Mouse (Mus musculus) olfactory bulb, adult 2 months (tissue): ENCODE measurements around the gene Pnck.

Experiments used
- CTCF ChIP-seq: fragments of 200-500 bp; IDR thresholded peaks from 2 replicates; pipeline ENCODE4 v1.5.1; 2012; ENCODE audit warnings: low read depth, mild to moderate bottlenecking, low read length, moderate library complexity; ENCODE audit not compliant: insufficient read depth
- POLR2A ChIP-seq: fragments of 200-500 bp; IDR thresholded peaks from 2 replicates; pipeline ENCODE4 v1.6.1; 2012; ENCODE audit warnings: mild to moderate bottlenecking, low read depth, low read length, moderate library complexity; ENCODE audit not compliant: insufficient read depth

DNA sequence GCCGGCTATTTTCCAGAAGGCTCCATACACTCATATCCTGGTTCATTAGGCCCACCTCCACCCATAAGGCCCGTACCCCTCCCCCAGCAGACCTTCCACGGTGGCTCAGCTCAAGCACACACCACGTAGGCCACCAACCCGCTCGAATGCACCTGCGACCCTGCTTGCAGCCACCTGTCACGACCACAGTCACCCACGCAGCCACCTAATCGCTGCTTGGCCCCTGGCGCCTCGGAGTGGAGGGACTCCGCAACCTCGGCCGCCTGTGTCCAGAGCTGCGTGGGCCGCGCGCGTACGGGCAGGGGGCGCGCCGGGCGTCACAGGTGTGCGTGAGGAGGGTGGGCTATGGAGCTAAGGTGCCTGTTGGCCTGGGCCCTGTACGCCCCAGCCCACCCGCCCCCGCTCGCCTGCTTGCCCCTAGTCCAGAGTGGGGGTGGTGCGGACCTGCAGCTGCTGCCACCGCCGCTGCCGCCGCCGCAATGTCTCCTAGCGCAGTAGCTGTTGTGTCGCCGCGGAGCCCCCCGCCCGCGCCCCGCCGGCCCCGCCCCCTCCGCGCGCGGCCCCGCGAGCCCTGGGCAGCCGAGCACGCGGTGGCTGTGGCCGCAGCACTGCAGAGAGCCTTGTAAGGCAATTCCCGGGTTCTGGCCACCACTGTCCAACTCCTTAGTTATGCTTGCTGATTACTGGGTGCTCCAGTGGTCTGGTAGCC lies at the start of gene Pnck:
- TF ChIP-seq POLR2A (no peak), CTCF (no peak)
